Mouse (Mus musculus) forebrain, postnatal 0 days (tissue): ENCODE results near the gene Gpr35. TPM values are rescaled to one million over a fixed set of nuclear protein-coding genes. Genes with fewer than 3 reads are reported as not detected.
A peak's percentile ranks its signal among the peaks of the same experiment; 100 is the strongest.

Experiments used
- ATAC-seq: fragments of 200-750 bp; cut with Nextera tagmentation; 2 replicates; pipeline ENCODE4 v1.8.0; 2017; ENCODE audit warnings: mild to moderate bottlenecking, moderate library complexity
- DNase-seq: peaks from one replicate; pipeline ENCODE4 v3.0.0-alpha.2; 2015
- H3K27ac ChIP-seq: fragments of 300-500 bp; sonication (generic); 2 replicates; pipeline ENCODE4 v1.5.1; 2014; ENCODE audit warnings: low read depth, mild to moderate bottlenecking, antibody characterized with exemption, low read length, moderate library complexity, mixed read lengths
- H3K27me3 ChIP-seq: fragments of 300-500 bp; sonication (generic); 2 replicates; pipeline ENCODE4 v1.6.1; 2014; ENCODE audit warnings: mild to moderate bottlenecking, low read length, mixed read lengths; ENCODE audit not compliant: insufficient read depth
- H3K36me3 ChIP-seq: fragments of 300-500 bp; sonication (generic); 2 replicates; pipeline ENCODE4 v1.6.1; 2014; ENCODE audit warnings: mild to moderate bottlenecking, moderate library complexity; ENCODE audit not compliant: insufficient read depth
- H3K4me1 ChIP-seq: fragments of 300-500 bp; sonication (generic); 2 replicates; pipeline ENCODE4 v1.6.1; 2014; ENCODE audit warnings: antibody characterized with exemption; ENCODE audit not compliant: insufficient read depth
- H3K4me2 ChIP-seq: fragments of 300-500 bp; sonication (generic); 2 replicates; pipeline ENCODE4 v1.6.1; 2014; ENCODE audit warnings: low read depth, mild to moderate bottlenecking, moderate library complexity
- H3K4me3 ChIP-seq: fragments of 300-500 bp; sonication (generic); 2 replicates; pipeline ENCODE4 v1.5.1; 2014; ENCODE audit warnings: low read depth, low read length, mixed read lengths
- H3K9ac ChIP-seq: fragments of 300-500 bp; sonication (generic); 2 replicates; pipeline ENCODE4 v1.6.1; 2014; ENCODE audit warnings: mild to moderate bottlenecking
- H3K9me3 ChIP-seq: fragments of 300-500 bp; sonication (generic); 2 replicates; pipeline ENCODE4 v1.6.1; 2016; ENCODE audit warnings: low read length
- CTCF ChIP-seq: sonication (generic); IDR thresholded peaks from 2 replicates; pipeline ENCODE4 v1.5.1; 2016; ENCODE audit warnings: antibody characterized with exemption, control low read depth, low read depth
- WGBS: fragments of 180-500 bp; shearing (Covaris S2); extraction: QIAGEN DNeasy Blood & Tissue Kit; methylation state at CpG from one replicate; pipeline ENCODE4 v1.1.7; 2014; 5-methylcytosine and 5-hydroxymethylcytosine counted together
- polyA plus RNA-seq: library from polyadenylated mRNA; unstranded; fragments of >200 nt; fragmentation: Nextera tagmentation; extraction: Ambion mirVana; gene quantifications from 2 replicates; pipeline ENCODE4 v1.2.1, GENCODE M21; 2015
- total RNA-seq: library from RNA; depleted of rRNA; stranded (reverse); fragments of >200 nt; gene quantifications from 2 replicates; pipeline ENCODE4 v1.2.3, GENCODE M21; 2014; rRNA removed

Gpr35 gene
- total and polyA plus RNA-seq, 2 experiments from 2014 or later: 0.44 to 1.8 TPM

- no peak overlapping the region for H3K9ac ChIP-seq
- H3K36me3 ChIP-seq: peaks cover 94% of the 10 kb centered on the region
- 86% methylated on average over 4 of the region's 4 CpGs for WGBS
- DNase-seq (no peak), ATAC-seq (no peak)
- H3K4me1 ChIP-seq: no peaks in the 10 kb centered on the region
- H3K4me2 ChIP-seq: no peak overlapping the region
- no peaks in the 10 kb centered on the region for H3K27me3 ChIP-seq
- no peaks in the 10 kb centered on the region for H3K9me3 ChIP-seq
- TF ChIP-seq CTCF: no peak
- H3K4me3 ChIP-seq: no peak overlapping the region
- H3K27ac ChIP-seq: no peak overlapping the region
Measured at GRCm38 (mm10) chr1:93020602-93021001, 69.9 kb downstream of the Gpr35 start.

- Histone ChIP-seq H3K4me2 (no peak overlapping the region), H3K4me3 (no peak overlapping the region), H3K9me3 (no peaks in the 10 kb centered on the region), H3K27ac (no peak overlapping the region), H3K9ac (no peak overlapping the region), H3K36me3 (peaks cover 95% of the 10 kb centered on the region), H3K4me1 (no peaks in the 10 kb centered on the region), H3K27me3 (no peaks in the 10 kb centered on the region)
- DNase-seq: no peak
- ATAC-seq: no peak
- WGBS: 90% methylated on average over 8 of the region's 8 CpGs
- no peak for TF ChIP-seq CTCF
Measured at GRCm38 (mm10) chr1:93026600-93026999, 75.9 kb downstream of the Gpr35 start.

DNA sequence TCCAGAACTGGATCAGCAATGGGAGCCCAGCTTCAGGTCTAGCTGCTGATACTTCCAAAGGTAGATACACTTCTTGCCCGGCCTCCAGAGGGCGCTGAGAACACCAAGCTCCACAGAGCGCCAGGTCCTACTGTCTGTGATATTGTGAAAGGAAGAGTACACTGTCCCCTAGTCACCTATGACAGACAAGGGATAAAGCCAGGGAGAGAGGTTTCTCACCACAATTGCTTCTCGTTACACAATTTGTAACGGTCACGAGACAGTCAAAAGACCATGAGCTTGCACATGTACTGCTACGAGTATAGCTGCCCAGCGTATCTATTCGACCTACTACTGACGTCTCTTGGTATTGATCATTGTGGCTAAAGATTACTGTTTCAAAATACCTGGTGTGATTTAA lies 78.7 kb downstream of the Gpr35 start:
- Histone ChIP-seq H3K4me2 (no peak overlapping the region), H3K36me3 (peaks cover 93% of the 10 kb centered on the region), H3K27ac (no peak overlapping the region), H3K4me1 (no peaks in the 10 kb centered on the region), H3K4me3 (no peak overlapping the region), H3K9me3 (no peaks in the 10 kb centered on the region), H3K27me3 (no peaks in the 10 kb centered on the region), H3K9ac (no peak overlapping the region)
- peak; percentile 26; the same call in 1 of the 2 replicates for TF ChIP-seq CTCF
- DNase-seq: no peak
- no peak for ATAC-seq
- 95% methylated on average over 10 of the region's 10 CpGs for WGBS

- TF ChIP-seq CTCF: no peak
- Histone ChIP-seq H3K4me3 (no peak overlapping the region), H3K27me3 (no peaks in the 10 kb centered on the region), H3K36me3 (peaks cover 92% of the 10 kb centered on the region), H3K4me1 (no peaks in the 10 kb centered on the region), H3K27ac (no peak overlapping the region), H3K9ac (no peak overlapping the region), H3K4me2 (no peak overlapping the region), H3K9me3 (no peaks in the 10 kb centered on the region)
- ATAC-seq: no peak
- 86% methylated on average over 2 of the region's 2 CpGs for WGBS
- DNase-seq: no peak
Measured at GRCm38 (mm10) chr1:93030060-93030459, 79.4 kb downstream of the Gpr35 start.

- WGBS: 93% methylated on average over 3 of the region's 3 CpGs
- H3K27me3 ChIP-seq: no peaks in the 10 kb centered on the region
- TF ChIP-seq CTCF: no peak
- H3K4me2 ChIP-seq: no peak overlapping the region
- no peak overlapping the region for H3K27ac ChIP-seq
- no peaks in the 10 kb centered on the region for H3K9me3 ChIP-seq
- ATAC-seq: no peak
- DNase-seq: no peak
- no peaks in the 10 kb centered on the region for H3K4me1 ChIP-seq
- no peak overlapping the region for H3K4me3 ChIP-seq
- peaks cover 92% of the 10 kb centered on the region for H3K36me3 ChIP-seq
- H3K9ac ChIP-seq: no peak overlapping the region
Measured at GRCm38 (mm10) chr1:93031199-93031598, 80.5 kb downstream of the Gpr35 start.

DNA sequence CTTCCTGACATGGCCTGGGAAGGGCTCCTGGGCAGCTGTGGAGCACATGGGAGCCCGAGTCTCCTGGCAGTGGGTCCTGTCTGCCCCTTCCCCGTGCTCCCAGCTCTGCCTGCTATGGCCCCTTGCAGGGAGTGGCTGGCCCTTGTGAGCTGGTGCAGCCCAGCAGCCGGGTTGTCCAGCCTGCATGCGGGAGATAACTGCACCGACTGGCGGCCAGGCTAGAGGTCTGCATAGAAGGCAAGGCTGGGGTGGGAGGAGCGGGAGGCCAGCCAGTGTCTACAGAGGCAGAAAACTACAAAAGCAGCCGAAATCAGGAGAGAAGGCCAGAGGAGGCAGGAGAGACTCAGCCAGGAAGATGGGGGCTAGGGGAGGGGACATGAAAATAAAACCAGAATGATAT lies 83.3 kb downstream of the Gpr35 start:
- no peak for TF ChIP-seq CTCF
- peaks cover 93% of the 10 kb centered on the region for H3K36me3 ChIP-seq
- no peak overlapping the region for H3K4me3 ChIP-seq
- H3K4me2 ChIP-seq: no peak overlapping the region
- no peaks in the 10 kb centered on the region for H3K4me1 ChIP-seq
- no peaks in the 10 kb centered on the region for H3K27me3 ChIP-seq
- no peak for ATAC-seq
- no peak overlapping the region for H3K9ac ChIP-seq
- H3K27ac ChIP-seq: no peak overlapping the region
- H3K9me3 ChIP-seq: no peaks in the 10 kb centered on the region
- no peak for DNase-seq
- WGBS: 68% methylated on average over 8 of the region's 8 CpGs

DNA sequence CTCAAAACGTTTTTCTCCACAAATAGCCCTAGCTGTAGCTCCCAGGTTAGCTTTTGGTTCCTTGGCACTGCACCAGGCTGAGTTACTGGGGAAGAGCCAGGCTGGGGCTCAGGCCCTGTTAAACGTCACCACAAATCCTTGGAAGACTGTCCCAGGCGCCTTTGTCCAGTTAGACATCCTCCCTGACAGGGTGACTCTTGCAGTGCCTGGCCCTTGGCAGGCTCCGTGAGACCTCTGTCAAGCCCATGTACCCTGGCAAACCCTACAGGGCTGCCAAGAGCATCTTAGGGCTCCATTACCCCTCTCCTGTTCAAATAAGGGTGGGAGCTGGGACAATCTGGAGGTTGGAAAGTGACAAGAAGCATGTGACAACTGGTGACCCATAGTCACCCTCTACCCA lies 85.3 kb downstream of the Gpr35 start:
- H3K4me2 ChIP-seq: no peak overlapping the region
- H3K27me3 ChIP-seq: no peaks in the 10 kb centered on the region
- ATAC-seq (peak; percentile 8; the same call in 1 of the 2 replicates), DNase-seq (no peak)
- H3K27ac ChIP-seq: no peak overlapping the region
- H3K4me3 ChIP-seq: no peak overlapping the region
- H3K9me3 ChIP-seq: no peaks in the 10 kb centered on the region
- peaks cover 98% of the 10 kb centered on the region for H3K36me3 ChIP-seq
- H3K9ac ChIP-seq: no peak overlapping the region
- H3K4me1 ChIP-seq: no peaks in the 10 kb centered on the region
- 72% methylated on average over 4 of the region's 4 CpGs for WGBS
- no peak for TF ChIP-seq CTCF

Other genes starting within 250 kb of the Gpr35 start
- gene Gpc1, start 119.2 kb upstream of the Gpr35 start, total RNA-seq: 132 and 173 TPM in 2 replicates
- 47.4 and 52.8 TPM in 2 replicates for gene Gpc1, start 119.2 kb upstream of the Gpr35 start, polyA plus RNA-seq
- 0.33 and 0.46 TPM in 2 replicates for gene Ankmy1, start 48.0 kb upstream of the Gpr35 start, total RNA-seq
- gene Ankmy1, start 48.0 kb upstream of the Gpr35 start, polyA plus RNA-seq: 0.24 and 0.27 TPM in 2 replicates
- gene Dusp28, start 43.9 kb upstream of the Gpr35 start, total RNA-seq: 17.4 and 25.7 TPM in 2 replicates
- 22.3 and 24.0 TPM in 2 replicates for gene Dusp28, start 43.9 kb upstream of the Gpr35 start, polyA plus RNA-seq
- 36.8 and 37.5 TPM in 2 replicates for gene Rnpepl1, start 40.1 kb upstream of the Gpr35 start, total RNA-seq
- gene Rnpepl1, start 40.1 kb upstream of the Gpr35 start, polyA plus RNA-seq: 21.3 and 25.3 TPM in 2 replicates
- 84.2 and 97.3 TPM in 2 replicates for gene Capn10, start 16.5 kb upstream of the Gpr35 start, total RNA-seq
- gene Capn10, start 16.5 kb upstream of the Gpr35 start, polyA plus RNA-seq: 47.7 and 56.7 TPM in 2 replicates
- gene Aqp12, start 55.5 kb downstream of the Gpr35 start, total RNA-seq: not detected in 2 replicates
- not detected in 2 replicates for gene Aqp12, start 55.5 kb downstream of the Gpr35 start, polyA plus RNA-seq
- 409 and 465 TPM in 2 replicates for gene Kif1a, start 151.1 kb downstream of the Gpr35 start, total RNA-seq
- gene Kif1a, start 151.1 kb downstream of the Gpr35 start, polyA plus RNA-seq: 381 and 564 TPM in 2 replicates
- gene Agxt, start 184.4 kb downstream of the Gpr35 start, total RNA-seq: not detected in 2 replicates
- gene Agxt, start 184.4 kb downstream of the Gpr35 start, polyA plus RNA-seq: not detected in 2 replicates
- gene 2310007B03Rik, start 210.1 kb downstream of the Gpr35 start, total RNA-seq: 0.23 TPM in 1 of 2 replicates, not detected in the other
- gene 2310007B03Rik, start 210.1 kb downstream of the Gpr35 start, polyA plus RNA-seq: 0.14 and 0.25 TPM in 2 replicates
- gene Crocc2, start 217.9 kb downstream of the Gpr35 start, total RNA-seq: 1.9 and 2.7 TPM in 2 replicates
- 0.43 and 0.92 TPM in 2 replicates for gene Crocc2, start 217.9 kb downstream of the Gpr35 start, polyA plus RNA-seq